Mouse (Mus musculus) heart, postnatal 0 days (tissue): ENCODE results near the gene Myo1d. TPM values are rescaled to one million over a fixed set of nuclear protein-coding genes. Genes with fewer than 3 reads are reported as not detected.

Experiments
- ATAC-seq: fragments of 200-750 bp; cut with Nextera tagmentation; 2 replicates; pipeline ENCODE4 v1.8.0; 2017; ENCODE audit warnings: low read depth, moderate number of reproducible peaks, moderate library complexity; ENCODE audit not compliant: insufficient read depth
- DNase-seq: peaks from one replicate; pipeline ENCODE4 v3.0.0-alpha.2; 2016; ENCODE audit warnings: low spot score
- H3K27ac ChIP-seq: fragments of 300-500 bp; sonication (generic); 2 replicates; pipeline ENCODE4 v1.5.1; 2014; ENCODE audit warnings: low read depth, mild to moderate bottlenecking
- H3K27me3 ChIP-seq: fragments of 300-500 bp; sonication (generic); 2 replicates; pipeline ENCODE4 v1.6.1; 2014; ENCODE audit warnings: low read length, mixed read lengths; ENCODE audit not compliant: control insufficient read depth, insufficient read depth
- H3K36me3 ChIP-seq: fragments of 300-500 bp; sonication (generic); replicated peaks from 2 replicates; pipeline ENCODE4 v1.6.1; 2014; ENCODE audit warnings: low read length, mixed read lengths; ENCODE audit not compliant: control insufficient read depth, insufficient read depth
- H3K4me1 ChIP-seq: fragments of 300-500 bp; sonication (generic); 2 replicates; pipeline ENCODE4 v1.6.1; 2014; ENCODE audit warnings: antibody characterized with exemption; ENCODE audit not compliant: control insufficient read depth, insufficient read depth
- H3K4me2 ChIP-seq: fragments of 300-500 bp; sonication (generic); 2 replicates; pipeline ENCODE4 v1.6.1; 2014; ENCODE audit warnings: low read depth, mild to moderate bottlenecking, low read length, moderate library complexity
- H3K4me3 ChIP-seq: fragments of 300-500 bp; sonication (generic); 2 replicates; pipeline ENCODE4 v1.5.1; 2014; ENCODE audit warnings: low read depth, low read length
- H3K9ac ChIP-seq: fragments of 300-500 bp; sonication (generic); replicated peaks from 2 replicates; pipeline ENCODE4 v1.6.1; 2014; ENCODE audit warnings: low read depth, low read length, mixed read lengths
- H3K9me3 ChIP-seq: fragments of 300-500 bp; sonication (generic); replicated peaks from 2 replicates; pipeline ENCODE4 v1.6.1; 2016; ENCODE audit warnings: low read length; ENCODE audit not compliant: control insufficient read depth
- CTCF ChIP-seq: IDR thresholded peaks from 2 replicates; pipeline ENCODE4 v1.5.1; 2016; ENCODE audit warnings: antibody characterized with exemption, control low read depth, low read depth
- EP300 ChIP-seq: IDR thresholded peaks from 2 replicates; pipeline ENCODE4 v1.6.1; 2016; ENCODE audit warnings: antibody characterized with exemption, low read depth
- WGBS: fragments of 180-500 bp; shearing (Covaris S2); extraction: QIAGEN DNeasy Blood & Tissue Kit; methylation state at CpG from one replicate; pipeline ENCODE4 v1.1.7; 2014; 5-methylcytosine and 5-hydroxymethylcytosine counted together
- polyA plus RNA-seq: library from polyadenylated mRNA; unstranded; fragments of >200 nt; fragmentation: Nextera tagmentation; extraction: Ambion mirVana; gene quantifications from 2 replicates; pipeline ENCODE4 v1.2.1, GENCODE M21; 2015
- total RNA-seq: library from RNA; depleted of rRNA; stranded (reverse); fragments of >200 nt; gene quantifications from 2 replicates; pipeline ENCODE4 v1.2.3, GENCODE M21; 2014; ENCODE audit warnings: low replicate concordance

The Myo1d gene
- total and polyA plus RNA-seq, 2 experiments from 2014 or later, result 4.5 to 4.6 TPM

- 60% methylated on average over 2 of the region's 2 CpGs for WGBS
- Histone ChIP-seq H3K4me1 (peaks cover 13% of the 10 kb centered on the region), H3K9ac (no peak overlapping the region), H3K9me3 (no peaks in the 10 kb centered on the region), H3K36me3 (no peaks in the 10 kb centered on the region), H3K27me3 (no peaks in the 10 kb centered on the region), H3K4me3 (no peak overlapping the region), H3K4me2 (no peak overlapping the region), H3K27ac (no peak overlapping the region)
- DNase-seq (no peak), ATAC-seq (no peak)
- no peak for TF ChIP-seq EP300
- no peak for TF ChIP-seq CTCF
These were observed 258.7 kb downstream of the Myo1d start for GRCm38 (mm10) chr11:80521148-80521547.

DNA sequence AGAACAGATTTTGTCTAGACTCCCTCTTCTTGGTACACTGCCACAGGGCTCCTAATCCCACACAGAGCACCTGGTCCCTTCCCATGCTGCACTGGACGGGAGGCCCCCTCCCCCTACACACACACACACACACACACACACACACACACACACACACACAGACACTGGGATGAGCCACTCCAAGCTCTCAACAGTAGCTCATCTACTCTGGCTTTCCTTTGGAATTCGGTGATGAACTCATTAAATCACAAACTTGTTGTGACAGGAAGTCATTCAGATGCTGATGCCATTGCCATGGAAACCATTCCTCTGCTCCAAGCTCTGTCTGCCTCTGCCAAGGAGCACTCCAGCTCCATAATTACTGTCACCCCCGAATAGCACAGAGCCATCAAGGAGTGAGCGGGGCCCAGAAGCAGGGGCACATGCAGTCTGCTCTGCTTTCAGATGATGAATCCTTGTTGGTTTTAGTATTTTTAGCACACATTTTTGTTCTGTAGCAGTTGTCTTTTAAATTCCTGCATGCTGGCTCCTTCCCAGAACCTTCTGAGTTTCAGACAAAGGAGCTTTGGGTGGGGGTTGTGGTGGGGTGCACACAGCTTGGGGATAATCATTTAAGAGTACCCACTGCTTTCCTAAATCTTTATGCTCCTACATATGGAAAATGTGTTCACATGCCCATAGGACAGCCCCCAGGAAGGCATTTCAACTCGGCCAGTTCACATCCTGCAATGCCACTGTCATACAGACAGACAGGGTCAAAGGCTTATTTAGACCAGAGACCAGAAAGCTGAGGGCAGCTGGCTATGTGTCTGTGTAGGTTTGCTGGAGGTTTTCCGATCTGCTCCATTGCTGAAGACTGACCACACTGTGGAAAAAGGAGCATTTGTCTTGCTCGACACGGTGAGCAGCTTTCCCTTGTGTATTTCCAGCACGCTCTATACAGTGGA is 261.1 kb downstream of the Myo1d start:
- 33% methylated on average over 9 of the region's 9 CpGs for WGBS
- TF ChIP-seq EP300 (no peak), CTCF (no peak)
- no peaks in the 10 kb centered on the region for H3K36me3 ChIP-seq
- H3K9me3 ChIP-seq, result no peaks in the 10 kb centered on the region
- H3K27ac ChIP-seq, result no peak overlapping the region
- peaks cover 13% of the 10 kb centered on the region for H3K4me1 ChIP-seq
- H3K27me3 ChIP-seq, result no peaks in the 10 kb centered on the region
- H3K9ac ChIP-seq, result no peak overlapping the region
- DNase-seq, result no peak
- ATAC-seq, result no peak
- no peak overlapping the region for H3K4me3 ChIP-seq
- no peak overlapping the region for H3K4me2 ChIP-seq

DNA sequence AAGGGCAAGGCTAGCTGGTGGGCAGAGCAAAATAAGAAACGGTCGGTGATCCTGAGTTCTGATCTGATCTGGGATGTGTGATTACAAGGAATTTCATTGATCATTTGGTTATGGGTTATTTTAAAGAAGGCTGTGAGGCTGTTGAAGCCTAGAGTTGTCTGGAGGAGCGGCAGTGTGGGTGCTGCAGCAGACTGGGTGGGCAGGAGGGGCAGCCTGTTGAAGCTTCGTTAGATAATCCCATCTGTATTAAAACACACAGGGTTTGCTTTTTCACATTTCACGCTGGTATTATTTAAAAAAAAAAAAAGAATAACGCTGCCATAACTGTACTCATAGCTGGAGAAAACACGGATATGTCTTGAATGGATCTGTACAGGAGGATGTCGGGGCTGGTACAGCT is 263.9 kb downstream of the Myo1d start:
- no peak overlapping the region for H3K27ac ChIP-seq
- TF ChIP-seq EP300, result no peak
- no peak for TF ChIP-seq CTCF

DNA sequence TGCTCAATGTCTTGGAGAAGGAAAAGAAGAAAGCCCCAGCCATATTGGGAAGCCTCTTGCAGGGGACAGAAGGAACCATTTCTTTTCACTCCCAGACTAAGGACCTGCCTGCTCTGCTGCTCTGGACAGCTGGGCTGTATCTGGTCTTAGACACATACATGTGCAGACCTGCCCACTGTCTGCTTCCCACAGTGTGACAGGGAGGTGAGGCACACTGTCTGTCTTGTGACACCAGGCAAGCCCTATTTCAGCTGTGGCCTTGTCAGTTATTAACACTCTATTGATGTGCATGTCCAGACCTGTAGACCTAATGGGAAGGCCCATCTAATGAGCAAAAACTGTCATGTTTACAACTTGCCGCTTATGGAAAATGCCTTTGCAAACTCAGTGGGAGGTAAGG is 264.5 kb downstream of the Myo1d start:
- no peak for TF ChIP-seq CTCF
- TF ChIP-seq EP300, result no peak
- no peak overlapping the region for H3K9ac ChIP-seq
- 83% methylated on average over 1 of the region's 1 CpGs for WGBS

More for the DNA sequence above, 263.9 kb downstream of the Myo1d start:
- DNase-seq (no peak), ATAC-seq (no peak)
- Histone ChIP-seq H3K9me3 (no peaks in the 10 kb centered on the region), H3K4me3 (no peak overlapping the region), H3K36me3 (no peaks in the 10 kb centered on the region), H3K4me2 (no peak overlapping the region), H3K27me3 (no peaks in the 10 kb centered on the region), H3K4me1 (no peaks in the 10 kb centered on the region; the same call in 1 of the 2 replicates), H3K9ac (no peak overlapping the region)
- 76% methylated on average over 8 of the region's 8 CpGs for WGBS

DNA sequence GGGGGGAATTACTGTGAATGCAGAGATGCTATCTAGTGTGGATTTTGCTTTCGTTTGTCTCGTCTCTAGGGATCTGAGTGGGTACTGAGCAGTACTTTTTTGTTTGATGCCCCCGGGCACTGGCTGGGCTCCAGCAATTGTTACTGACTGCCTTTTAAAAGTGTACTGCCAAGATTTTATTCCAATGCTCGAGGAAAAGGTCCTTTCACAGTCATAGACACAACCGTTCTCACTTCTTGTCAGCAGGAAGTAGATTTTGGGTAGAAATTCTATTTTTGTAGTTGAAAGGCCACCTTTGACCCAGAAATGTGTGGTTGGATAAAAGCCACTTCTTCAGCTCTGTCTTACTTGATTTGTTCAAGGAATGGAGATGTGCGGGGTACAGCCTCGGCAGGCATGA is 266.0 kb downstream of the Myo1d start:
- TF ChIP-seq EP300 (no peak), CTCF (no peak)
- no peaks in the 10 kb centered on the region for H3K9me3 ChIP-seq
- H3K36me3 ChIP-seq, result no peaks in the 10 kb centered on the region
- no peak overlapping the region for H3K27ac ChIP-seq
- H3K27me3 ChIP-seq, result no peaks in the 10 kb centered on the region
- WGBS, result 56% methylated on average over 7 of the region's 7 CpGs
- ATAC-seq (no peak), DNase-seq (no peak)
- H3K9ac ChIP-seq, result no peak overlapping the region
- no peak overlapping the region for H3K4me2 ChIP-seq
- H3K4me3 ChIP-seq, result no peak overlapping the region
- peaks cover 4% of the 10 kb centered on the region; the same call in 1 of the 2 replicates for H3K4me1 ChIP-seq

More for the DNA sequence above, 264.5 kb downstream of the Myo1d start:
- no peak for DNase-seq
- Histone ChIP-seq H3K9me3 (no peaks in the 10 kb centered on the region), H3K27me3 (no peaks in the 10 kb centered on the region), H3K36me3 (no peaks in the 10 kb centered on the region), H3K4me3 (no peak overlapping the region), H3K27ac (no peak overlapping the region), H3K4me2 (no peak overlapping the region), H3K4me1 (no peaks in the 10 kb centered on the region; the same call in 1 of the 2 replicates)
- no peak for ATAC-seq
